In the genomic region with DNA sequence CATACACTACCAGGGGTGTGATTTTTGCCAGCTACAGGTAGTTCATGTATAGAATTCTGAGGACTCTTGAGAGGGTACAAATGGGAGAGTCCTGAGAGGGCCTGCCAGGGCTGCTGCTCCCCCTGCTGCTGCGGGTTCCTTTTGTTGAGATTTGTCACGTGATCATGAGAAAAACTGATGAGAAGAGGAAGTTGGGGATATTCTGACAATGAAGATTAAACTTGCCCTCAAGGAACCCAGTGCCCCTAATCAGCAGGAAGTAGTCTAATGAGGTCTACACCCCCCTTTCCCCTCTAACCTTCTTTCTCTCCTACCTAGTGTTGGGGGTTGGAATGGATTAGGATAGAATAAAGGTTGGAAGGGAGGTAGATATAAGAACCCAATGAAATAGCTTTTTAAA, we compare ENCODE assay signal across 1 mouse cellular context.
TF ChIP-seq lines count a peak whose summit lies in the region.

No protein-coding gene starts in this region.

TF ChIP-seq in MEL, 35 proteins besides CTCF, POLR2A, EP300 and RAD21 (continued from another document):
- TF ChIP-seq USF2 (IDR thresholded peaks at IDR 0.05; ENCODE audit: borderline replicate concordance in 1 of 2, insufficient read depth in 1 of 2, low read depth in 1 of 2, low read length in 2 of 2) = peak; percentile 60 to 70; a peak in 3 of 4 replicates
- 0 out of 2 replicates have a peak, but pooled peaks have one; percentile 16 for TF ChIP-seq TAL1 (IDR thresholded peaks at IDR 0.05; ENCODE audit: low read length)
- peak; percentile 91 for TF ChIP-seq USF1 (IDR thresholded peaks at IDR 0.05; ENCODE audit: low read depth, low read length)
- TF ChIP-seq TCF12 (IDR thresholded peaks at IDR 0.05; ENCODE audit: low read depth, low read length) = 0 out of 2 replicates have a peak, but pooled peaks have one; percentile 52
